Mouse (Mus musculus): ENCODE results near the gene Polm.

Gene Polm

GRCm38 (mm10) chr11:5802457-5803217, 35.2 kb downstream of the Polm start:
- no peak for DNase-seq (ENCODE audit: low spot score)

- DNase-seq (ENCODE audit: low spot score): no peak
These were observed 35.8 kb downstream of the Polm start for GRCm38 (mm10) chr11:5802005-5802404.

- DNase-seq (ENCODE audit: low spot score): no peak
These were observed 36.3 kb downstream of the Polm start for GRCm38 (mm10) chr11:5801511-5801910.

- DNase-seq (ENCODE audit: low spot score): no peak
These were observed 38.0 kb downstream of the Polm start for GRCm38 (mm10) chr11:5799621-5800490.

GRCm38 (mm10) chr11:5797928-5798327, 39.9 kb downstream of the Polm start:
- no peak for DNase-seq (ENCODE audit: low spot score)

GRCm38 (mm10) chr11:5797371-5797770, 40.4 kb downstream of the Polm start:
- no peak for DNase-seq (ENCODE audit: low spot score)

GRCm38 (mm10) chr11:5796939-5797338, 40.9 kb downstream of the Polm start:
- no peak for DNase-seq (ENCODE audit: low spot score)

GRCm38 (mm10) chr11:5795706-5796105, 42.1 kb downstream of the Polm start:
- no peak for DNase-seq (ENCODE audit: low spot score)

- no peak for DNase-seq (ENCODE audit: low spot score)
These were observed 42.5 kb downstream of the Polm start for GRCm38 (mm10) chr11:5795290-5795689.

- DNase-seq (ENCODE audit: low spot score): no peak
These were observed 47.4 kb downstream of the Polm start for GRCm38 (mm10) chr11:5790431-5790830.

GRCm38 (mm10) chr11:5789754-5790333, 48.0 kb downstream of the Polm start:
- no peak for DNase-seq (ENCODE audit: low spot score)

- DNase-seq (ENCODE audit: low spot score): peak; percentile 5
These were observed 48.6 kb downstream of the Polm start for GRCm38 (mm10) chr11:5789071-5789753.

- peak; percentile 97 for DNase-seq (ENCODE audit: low spot score)
These were observed 49.5 kb downstream of the Polm start, which contains the start of gene Dbnl for GRCm38 (mm10) chr11:5788056-5789014. TSS of gene Dbnl (plus strand) at chr11:5788488.

GRCm38 (mm10) chr11:5787671-5788055, 50.2 kb downstream of the Polm start:
- DNase-seq (ENCODE audit: low spot score): no peak

GRCm38 (mm10) chr11:5785732-5786131, 52.1 kb downstream of the Polm start:
- DNase-seq (ENCODE audit: low spot score): no peak

GRCm38 (mm10) chr11:5782199-5782944, 55.4 kb downstream of the Polm start:
- no peak for DNase-seq (ENCODE audit: low spot score)

- DNase-seq (ENCODE audit: low spot score): no peak
These were observed 57.7 kb downstream of the Polm start for GRCm38 (mm10) chr11:5780035-5780499.

- DNase-seq (ENCODE audit: low spot score): peak; percentile 15
These were observed 59.3 kb downstream of the Polm start for GRCm38 (mm10) chr11:5778481-5778880.
